Mouse (Mus musculus): Measurements from ENCODE around the gene Ralgapa2. TPM values are rescaled to one million over a fixed set of nuclear protein-coding genes. Genes with fewer than 3 reads are reported as not detected.
A peak's percentile ranks its signal among the peaks of the same experiment; 100 is the strongest.

The Ralgapa2 gene
- total RNA-seq, 2 experiments from 2014 or later = 20.3 to 22.5 TPM

DNA sequence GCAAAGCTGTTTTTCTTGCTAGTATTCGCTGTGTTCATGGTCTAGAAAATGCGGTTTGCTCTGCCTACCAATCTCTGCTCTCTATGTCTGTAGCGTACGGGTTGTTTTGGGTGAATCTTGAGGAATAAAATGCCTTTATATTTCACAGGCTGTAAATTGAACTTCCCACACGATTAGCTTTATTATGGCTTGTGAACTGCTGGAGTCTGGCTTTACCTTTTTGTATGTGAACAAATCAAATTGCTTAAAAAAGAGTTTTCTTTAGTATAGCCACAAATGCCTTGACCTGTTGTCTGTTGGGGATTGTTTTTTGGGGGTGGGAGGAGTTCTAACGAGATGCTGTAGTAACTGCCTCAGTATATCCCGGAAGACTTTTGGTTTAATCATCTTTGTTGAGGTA is 288.0 kb downstream of the Ralgapa2 start:
- DNase-seq (ENCODE audit: low spot score in 2 of 2) = no peak

DNA sequence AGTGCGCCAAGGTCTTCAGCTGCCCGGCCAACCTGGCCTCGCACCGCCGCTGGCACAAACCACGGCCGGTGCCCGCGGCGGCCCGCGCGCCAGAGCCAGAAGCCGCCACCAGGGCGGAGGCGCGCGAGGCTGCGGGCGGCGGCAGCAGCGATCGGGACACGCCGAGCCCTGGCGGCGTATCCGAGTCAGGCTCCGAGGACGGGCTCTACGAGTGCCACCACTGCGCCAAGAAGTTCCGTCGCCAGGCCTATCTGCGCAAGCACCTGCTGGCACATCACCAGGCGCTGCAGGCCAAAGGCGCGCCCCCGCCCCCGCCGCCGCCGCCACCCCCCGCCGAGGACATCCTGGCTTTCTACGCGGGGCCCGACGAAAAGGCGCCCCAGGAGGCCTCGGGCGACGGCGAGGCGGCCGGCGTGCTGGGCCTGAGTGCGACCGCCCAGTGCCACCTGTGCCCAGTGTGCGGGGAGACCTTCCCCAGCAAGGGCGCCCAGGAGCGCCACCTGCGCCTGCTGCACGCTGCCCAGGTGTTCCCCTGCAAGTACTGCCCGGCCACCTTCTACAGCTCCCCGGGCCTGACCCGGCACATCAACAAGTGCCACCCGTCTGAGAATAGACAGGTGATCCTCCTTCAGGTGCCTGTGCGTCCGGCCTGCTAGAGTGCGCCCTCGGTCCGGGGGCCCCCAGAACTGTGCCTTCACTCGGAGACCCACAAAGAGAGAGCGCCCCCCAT is 288.8 kb downstream of the Ralgapa2 start:
- no peak for DNase-seq (ENCODE audit: low spot score in 2 of 2)

- DNase-seq (ENCODE audit: low spot score in 2 of 2) = peak in 1 of 2 experiments; percentile 36
Observed at GRCm38 (mm10) chr2:146222279-146223175, 289.6 kb downstream of the Ralgapa2 start.

GRCm38 (mm10) chr2:146221929-146222278 is 290.2 kb downstream of the Ralgapa2 start:
- DNase-seq (ENCODE audit: low spot score in 2 of 2) = peak; percentile 66 to 74

DNA sequence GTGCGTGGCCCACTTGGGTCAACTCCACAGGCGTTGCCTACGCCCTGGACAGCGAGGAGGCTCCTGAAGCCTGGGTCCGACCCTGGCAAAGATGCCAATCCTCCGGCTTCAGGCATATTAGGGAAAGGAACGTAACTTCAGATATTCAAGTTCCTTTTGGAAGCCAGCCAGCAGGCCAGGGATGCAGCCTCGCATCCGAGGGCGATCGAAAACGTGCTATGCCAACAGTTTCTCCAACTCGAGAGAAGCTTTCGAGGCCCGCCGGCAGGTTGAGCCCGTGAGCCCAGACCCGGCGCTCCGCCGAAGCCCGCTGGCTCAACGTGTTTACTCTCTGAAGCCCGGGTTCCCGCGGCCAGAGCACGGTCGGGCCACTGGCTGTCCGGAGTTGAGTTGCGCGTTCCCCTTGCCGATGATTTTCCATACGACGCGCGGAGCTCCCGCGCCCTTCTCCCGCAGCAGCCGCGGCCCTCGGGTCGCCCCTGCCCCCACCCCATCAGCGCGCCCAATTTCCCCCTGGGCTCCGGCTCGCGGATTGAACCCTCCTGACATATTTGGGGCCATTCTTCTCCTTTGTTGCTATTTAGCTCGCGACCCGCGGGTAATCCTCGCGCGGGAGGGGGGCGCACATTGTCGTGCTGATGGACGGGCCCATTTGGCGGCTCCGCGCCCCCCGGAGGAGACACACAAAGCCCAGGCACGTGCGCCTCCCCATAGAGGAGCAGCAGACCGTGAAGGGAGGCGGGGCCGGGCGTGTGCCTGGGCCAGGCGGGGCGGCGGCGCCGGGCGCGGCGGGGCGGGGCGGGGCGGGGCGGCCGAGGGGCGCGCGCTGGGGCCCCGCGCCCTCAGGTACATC is 290.8 kb downstream of the Ralgapa2 start, which contains the start of gene Insm1:
Gene Insm1, plus strand, starts transcription at position 846 of the 853 bp plus-strand sequence.
- peak; percentile 39 to 59 for DNase-seq (ENCODE audit: low spot score in 2 of 2)

GRCm38 (mm10) chr2:146220591-146221075 is 291.5 kb downstream of the Ralgapa2 start:
- DNase-seq (ENCODE audit: low spot score in 2 of 2) = peak in 1 of 2 experiments; percentile 28

DNA sequence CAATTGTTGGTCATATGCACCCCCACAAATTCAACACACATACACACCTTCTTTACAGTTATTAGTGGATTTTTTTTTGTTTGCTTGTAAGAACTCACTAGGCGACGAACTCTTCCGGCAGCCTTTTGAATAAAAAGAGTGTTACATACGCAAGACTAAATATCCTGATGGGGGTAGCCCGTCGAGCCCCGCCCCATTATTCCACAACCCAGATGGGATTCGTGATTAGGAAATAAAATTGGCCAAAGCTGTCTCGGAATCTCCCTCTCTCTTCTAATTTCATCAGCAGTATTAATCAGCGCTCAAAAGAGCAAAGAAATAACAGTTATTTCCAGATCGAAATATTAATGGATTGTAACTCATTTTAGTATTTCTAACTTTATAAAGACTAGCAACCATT is 292.4 kb downstream of the Ralgapa2 start:
- no peak for DNase-seq (ENCODE audit: low spot score in 2 of 2)

DNA sequence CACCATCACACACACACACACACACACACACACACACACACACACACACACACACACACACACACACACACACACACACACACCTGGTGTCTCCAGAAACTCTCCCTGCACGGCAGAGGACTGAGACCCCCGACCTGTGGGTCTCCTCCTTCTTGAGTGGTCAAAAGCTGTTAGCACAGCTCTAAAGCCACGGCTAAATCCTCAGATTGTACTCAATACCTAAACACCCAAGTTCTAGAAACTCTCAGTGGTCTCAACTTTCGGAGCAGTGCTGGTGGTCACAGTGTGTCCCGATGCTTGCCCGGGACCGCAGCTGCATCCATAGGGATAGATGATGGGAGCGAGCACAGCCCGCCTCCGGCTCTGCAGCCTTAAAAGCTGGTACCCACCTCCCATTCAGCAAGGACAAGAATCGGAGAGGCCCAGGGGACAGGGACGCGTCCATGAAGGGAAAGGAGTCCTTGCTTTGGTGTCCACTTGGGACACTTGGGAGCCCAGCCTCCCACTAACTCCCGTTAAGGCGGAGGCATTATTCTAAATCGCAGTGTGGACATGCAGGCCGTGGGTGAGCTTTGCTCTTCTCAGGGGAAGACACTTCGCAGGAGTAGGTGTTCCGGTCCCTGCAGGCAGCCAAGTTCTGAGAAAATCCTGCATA is 293.1 kb downstream of the Ralgapa2 start:
- DNase-seq (ENCODE audit: low spot score in 2 of 2) = no peak

DNA sequence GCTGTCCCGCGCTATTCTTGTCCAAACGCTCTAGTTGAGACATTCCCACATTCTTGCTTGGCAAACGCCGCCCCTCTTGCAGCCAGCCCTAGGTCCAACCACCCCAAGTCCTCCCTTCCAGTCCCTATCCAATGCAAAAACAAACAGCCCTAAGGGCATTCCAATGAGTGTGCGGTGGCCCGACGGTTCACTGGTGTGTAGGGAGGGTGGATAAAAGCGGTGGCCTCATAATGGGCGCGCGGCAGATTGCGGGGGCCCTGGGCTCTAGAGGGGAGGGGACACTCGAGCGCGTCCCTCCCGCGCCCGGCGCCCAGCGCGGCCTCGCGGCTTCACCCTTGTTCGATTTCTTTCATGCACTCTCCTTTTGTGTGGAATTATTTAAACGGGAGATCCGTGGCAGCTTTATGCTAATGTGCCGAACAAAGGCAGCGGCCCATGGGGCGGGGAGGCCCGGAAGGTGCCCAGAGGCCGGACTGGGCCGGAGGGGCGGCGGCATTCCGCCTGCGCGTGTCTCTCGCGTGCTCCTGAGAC is 293.9 kb downstream of the Ralgapa2 start:
- DNase-seq (ENCODE audit: low spot score in 2 of 2) = no peak

GRCm38 (mm10) chr2:146217227-146217980 is 294.7 kb downstream of the Ralgapa2 start:
- no peak for DNase-seq (ENCODE audit: low spot score in 2 of 2)

DNA sequence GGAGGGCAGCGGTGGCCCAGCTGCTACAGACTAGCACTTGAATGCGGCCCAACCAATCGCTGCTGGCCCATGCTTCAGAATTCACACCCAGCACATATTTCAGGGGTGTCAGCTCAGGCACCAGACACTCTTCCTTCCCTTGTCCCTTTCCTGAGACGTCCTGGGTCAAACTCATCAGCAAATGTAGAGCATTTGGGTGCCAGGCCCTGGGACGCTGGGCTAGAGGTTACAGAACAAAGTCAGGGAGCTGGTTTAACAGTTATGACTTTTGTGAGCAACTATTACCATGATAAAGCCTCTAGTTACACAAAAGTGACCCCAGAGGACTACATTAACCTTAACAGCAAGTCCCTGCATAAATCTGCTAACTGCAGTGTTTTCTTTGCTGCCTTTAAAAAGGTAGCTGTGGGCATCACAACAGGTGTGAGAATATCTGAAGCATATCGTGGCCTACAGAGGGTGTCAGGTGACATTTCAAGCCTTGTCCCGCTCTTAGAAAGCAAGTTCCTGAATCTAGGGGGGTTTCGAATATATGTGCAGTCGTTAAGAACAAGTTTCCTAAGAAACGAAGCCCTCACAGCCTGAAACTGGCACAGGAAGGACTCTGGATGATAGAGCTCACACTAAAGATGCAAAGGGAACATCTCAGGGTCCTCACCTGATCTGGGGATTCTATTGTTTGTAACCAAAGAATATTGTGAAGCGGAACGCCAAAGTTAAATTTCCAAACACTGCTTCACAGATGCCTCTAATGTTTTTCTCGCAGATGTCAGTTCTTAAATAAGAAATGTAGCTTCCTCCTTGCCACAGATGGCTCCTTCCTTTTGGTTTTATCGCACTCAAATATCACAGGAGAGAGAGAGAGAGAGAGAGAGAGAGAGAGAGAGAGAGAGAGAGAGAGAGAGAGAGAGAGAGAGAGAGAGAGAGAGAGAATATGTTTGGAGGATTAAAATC is 295.8 kb downstream of the Ralgapa2 start:
- DNase-seq (ENCODE audit: low spot score in 2 of 2) = no peak

GRCm38 (mm10) chr2:146214715-146215114 is 297.4 kb downstream of the Ralgapa2 start:
- peak; percentile 50 to 71 for DNase-seq (ENCODE audit: low spot score in 2 of 2)

GRCm38 (mm10) chr2:146210968-146211367 is 301.2 kb downstream of the Ralgapa2 start:
- DNase-seq (ENCODE audit: low spot score in 2 of 2) = no peak

DNA sequence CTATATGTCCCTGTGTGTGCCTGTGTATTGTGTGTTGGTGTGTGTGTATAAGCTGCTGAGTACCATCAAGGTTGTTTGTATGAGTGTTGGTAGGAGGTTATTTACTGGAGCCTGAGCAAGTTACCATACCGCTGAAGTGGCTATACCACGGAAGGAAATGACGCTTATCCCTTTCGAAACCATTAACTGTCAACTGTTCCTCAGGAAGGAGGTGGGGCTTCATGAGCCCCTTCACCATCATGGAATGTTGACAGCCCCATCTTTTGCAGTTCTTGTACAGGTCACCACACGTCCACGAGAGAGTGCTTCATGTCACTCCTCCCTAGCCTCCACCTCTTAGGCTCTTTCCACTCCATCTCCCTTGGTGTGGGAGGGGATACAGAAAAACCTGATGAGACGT is 314.2 kb downstream of the Ralgapa2 start:
- DNase-seq (ENCODE audit: low spot score in 2 of 2) = no peak

DNA sequence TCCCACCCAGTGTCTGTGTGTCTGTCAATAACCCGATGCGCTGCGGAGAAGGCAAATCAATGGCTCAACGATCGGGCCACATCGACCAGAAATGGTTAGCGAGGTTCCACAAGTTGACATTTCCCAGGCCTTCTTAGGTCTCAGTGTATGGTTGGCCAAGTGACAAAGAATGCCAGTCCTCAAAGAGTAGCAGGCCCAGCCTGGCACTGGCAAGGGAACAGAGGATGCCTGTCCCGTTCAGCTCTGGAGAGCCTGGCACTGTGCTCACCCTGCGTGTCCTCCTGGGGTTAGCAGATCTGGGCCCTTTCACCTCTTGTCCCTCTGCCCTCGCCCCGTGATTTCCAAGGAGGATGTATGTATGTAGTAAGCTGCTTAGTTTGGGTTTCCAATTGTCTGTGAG is 316.0 kb downstream of the Ralgapa2 start:
- DNase-seq (ENCODE audit: low spot score in 2 of 2) = no peak

All from layer of hippocampus, postnatal 14 days (tissue).